Mouse (Mus musculus) kidney, adult 2 months (tissue): ENCODE results near the gene Lamb2.

ENCODE experiments used
- CTCF ChIP-seq: fragments of 200-500 bp; conservative IDR thresholded peaks from 2 replicates; pipeline ENCODE4 v1.5.1; 2011; ENCODE audit warnings: low read depth, mild to moderate bottlenecking, control low read depth, low read length, moderate library complexity, mixed read lengths; ENCODE audit not compliant: insufficient read depth, insufficient read length
- POLR2A ChIP-seq: fragments of 200-500 bp; IDR thresholded peaks from one replicate; pipeline ENCODE4 v1.6.1; 2011; ENCODE audit warnings: low read depth, low read length, control low read depth

GRCm38 (mm10) chr9:108508776-108509175 is 29.2 kb downstream of the Lamb2 start:
- TF ChIP-seq CTCF, result no peak
- no peak for TF ChIP-seq POLR2A
